Mouse (Mus musculus): ENCODE results near the gene Kctd8.
"Not testable (repeated sequence)": the region's sequence is repeated elsewhere in the genome, so short reads cannot be mapped to it uniquely, and the experiment has no call there.

The Kctd8 gene

DNA sequence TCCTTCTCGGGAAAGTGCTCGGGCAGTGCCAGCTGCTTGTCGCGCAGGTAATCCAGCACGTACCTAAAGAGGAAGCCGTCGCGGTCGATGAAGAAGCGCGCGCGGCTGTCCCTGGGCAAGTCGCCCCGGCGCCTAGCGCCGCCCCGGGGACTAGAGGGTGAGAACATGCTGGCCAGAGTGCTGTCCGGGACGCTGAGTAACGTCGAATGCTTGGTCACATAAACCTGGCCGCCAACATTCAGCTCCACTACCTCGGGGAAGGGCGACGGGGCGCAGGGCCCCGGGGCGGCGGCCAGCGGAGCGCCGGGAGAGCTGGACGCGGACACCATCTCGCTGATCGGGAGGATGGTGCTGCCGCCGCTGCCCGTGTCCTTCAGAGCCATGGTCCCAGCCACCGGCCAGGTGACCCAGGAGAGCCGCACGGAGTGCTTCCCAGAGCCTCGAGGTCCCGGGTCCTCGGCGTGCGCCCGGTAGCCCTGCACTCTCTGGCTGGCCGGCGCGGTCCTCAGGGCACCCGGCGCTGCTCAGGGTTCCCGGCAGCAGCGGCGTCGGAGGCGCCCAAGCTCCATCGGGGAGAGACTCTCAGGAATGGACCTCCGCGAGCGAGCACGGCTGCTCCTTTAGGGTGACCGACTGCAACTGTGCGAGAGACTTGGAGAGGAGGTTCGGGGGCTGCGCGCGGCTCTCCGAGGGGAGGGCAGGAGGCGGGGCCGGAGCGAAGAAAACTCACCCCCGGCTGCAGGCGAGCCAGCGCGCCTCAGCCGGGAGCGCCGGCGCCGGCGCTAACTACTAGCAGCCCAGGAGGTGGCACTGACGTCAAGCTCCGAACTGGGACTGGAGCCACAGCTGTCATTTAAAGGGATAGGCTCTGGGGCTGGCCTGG lies at the start of gene Kctd8:
TSS of gene Kctd8 (minus strand) at position 761 of the 883 bp plus-strand sequence.
- DNase-seq = peak; percentile 58

- no peak for DNase-seq
These were observed 37.6 kb upstream of the Kctd8 start for GRCm38 (mm10) chr5:69379072-69379471.

DNA sequence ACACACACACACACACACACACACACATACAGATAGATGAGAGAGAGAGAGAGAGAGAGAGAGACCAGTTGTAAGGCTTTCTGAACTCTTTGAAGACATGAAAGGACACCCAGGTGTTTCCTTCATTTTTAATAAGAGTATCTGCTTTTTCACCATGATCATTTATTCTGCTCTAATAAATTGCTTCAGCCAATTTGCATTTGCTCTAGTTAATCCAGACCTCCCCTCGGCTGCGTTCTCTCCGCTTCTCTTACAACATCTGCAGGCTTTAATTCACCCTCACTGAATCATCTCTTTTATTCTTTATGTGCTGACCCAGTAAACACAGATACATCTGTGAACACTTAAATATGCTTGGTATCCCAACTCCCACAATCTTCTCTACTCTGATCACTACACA lies 9.1 kb upstream of the Kctd8 start:
- no peak for DNase-seq

DNA sequence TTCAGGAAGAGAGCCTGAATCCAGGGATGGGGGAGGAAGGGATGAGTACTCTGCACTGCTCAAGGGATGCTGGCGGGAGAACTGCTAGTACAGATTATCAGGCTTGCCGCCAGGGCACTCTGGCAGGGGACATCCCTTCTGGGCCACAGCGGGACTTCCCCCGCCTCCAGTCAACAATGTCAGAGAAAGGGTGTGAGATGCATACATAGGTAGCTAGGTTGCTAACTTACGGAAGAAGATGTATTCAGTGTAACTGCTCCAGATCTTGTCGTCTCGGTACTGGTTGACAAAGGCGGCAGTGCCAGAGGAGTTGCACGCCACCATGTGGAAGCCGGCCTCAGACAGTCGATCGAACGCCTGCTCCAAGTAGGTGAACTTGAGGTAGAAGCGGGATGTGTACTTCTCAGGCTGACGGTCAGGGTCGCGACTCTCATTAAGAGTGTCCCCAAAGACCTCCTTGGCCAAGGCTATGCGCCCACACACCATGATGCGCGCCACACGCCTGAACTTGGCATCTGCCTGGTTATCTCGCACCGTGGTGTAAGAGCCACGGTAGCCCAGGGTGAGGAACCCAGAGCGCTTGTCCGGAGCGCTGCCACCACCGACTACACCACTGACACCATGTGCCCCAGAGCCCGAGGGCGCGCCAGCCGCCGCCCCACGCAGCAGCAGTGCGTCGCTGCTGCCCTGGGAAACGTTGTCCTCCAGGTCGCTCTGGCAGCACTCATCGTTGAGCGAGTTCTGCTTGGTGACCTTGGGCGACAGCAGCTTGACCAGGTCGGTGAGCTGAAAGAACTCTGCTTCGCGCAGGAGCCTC lies 1.2 kb downstream of the Kctd8 start:
- peak; percentile 17 for DNase-seq

- no peak for DNase-seq
These were observed 1.9 kb downstream of the Kctd8 start for GRCm38 (mm10) chr5:69339623-69339970.

GRCm38 (mm10) chr5:69338916-69339622 lies 2.4 kb downstream of the Kctd8 start:
- DNase-seq = peak; percentile 3

- DNase-seq = no peak
These were observed 13.9 kb downstream of the Kctd8 start for GRCm38 (mm10) chr5:69327561-69327960.

DNA sequence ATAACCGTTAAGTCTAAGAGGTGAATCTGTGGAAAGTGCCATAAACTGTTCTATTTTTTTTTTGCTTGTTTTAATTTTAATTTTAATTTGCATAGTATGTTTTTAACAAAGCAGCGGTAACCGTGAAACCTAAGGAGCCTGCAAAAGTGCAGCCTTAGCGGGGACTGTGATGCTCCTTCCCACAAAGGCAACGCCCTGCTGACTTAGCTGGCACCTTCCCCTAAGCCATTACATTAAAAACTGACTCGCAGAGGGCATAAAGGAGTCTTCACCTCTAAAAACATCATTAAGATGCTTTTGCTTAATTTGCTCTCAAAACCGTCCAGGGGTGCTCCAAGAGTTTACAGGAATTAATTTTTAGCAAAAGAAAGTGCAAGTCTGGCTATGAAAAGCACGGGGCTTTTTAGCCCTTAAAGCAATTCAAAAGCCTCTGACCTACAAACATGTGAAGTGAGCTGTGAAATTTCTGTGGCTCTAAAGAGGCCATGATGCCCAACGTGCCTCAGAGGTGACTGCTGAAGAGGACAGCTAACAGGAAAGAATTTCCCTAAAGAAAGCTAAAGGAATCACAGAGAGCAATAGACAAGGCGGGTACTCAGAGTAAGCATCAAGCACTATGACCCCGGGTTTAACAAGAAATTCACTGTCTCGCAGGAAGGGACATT lies 16.8 kb downstream of the Kctd8 start:
- no peak for DNase-seq

GRCm38 (mm10) chr5:69312611-69313010 lies 28.9 kb downstream of the Kctd8 start:
- DNase-seq = no peak

DNA sequence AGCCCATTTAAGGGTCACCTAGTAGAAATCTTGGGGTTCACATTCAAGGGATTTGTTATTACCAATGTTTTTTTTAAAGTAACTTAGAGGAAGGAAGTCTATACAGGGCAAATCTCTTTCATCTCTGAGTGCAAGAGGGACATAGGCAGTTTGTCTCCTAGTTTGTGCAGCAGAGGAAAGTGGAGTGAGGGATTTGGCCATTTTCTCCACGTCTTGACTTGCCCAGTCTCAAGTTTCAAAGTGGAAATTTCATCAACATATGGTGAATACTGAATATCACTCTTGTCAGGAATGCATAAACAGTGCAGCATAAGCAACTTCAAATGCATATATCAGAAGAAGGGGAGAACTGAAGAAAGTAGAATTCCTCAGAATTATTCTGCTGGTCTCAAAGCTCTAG lies 39.8 kb downstream of the Kctd8 start:
- DNase-seq = no peak

DNA sequence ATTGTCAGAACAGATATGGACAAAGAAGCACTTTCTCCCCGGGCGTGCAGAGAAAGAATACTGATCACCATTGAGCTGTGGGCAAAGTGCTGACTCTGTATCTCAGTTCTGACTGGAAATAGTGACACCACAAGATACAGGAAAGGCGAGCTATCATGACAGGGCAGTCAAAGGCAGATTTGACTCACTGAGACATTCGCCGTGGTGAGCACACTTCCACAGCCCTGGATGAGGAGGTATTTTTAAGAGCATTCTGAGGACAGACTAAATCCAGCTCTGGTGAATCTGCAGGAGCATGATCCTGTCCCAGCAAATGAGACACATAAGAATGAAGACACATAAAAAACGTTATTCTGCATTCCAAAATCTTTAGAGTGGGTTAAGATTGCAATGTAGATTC lies 49.1 kb downstream of the Kctd8 start:
- DNase-seq = no peak

GRCm38 (mm10) chr5:69284359-69284758 lies 57.1 kb downstream of the Kctd8 start:
- DNase-seq = no peak

GRCm38 (mm10) chr5:69252366-69252765 lies 89.1 kb downstream of the Kctd8 start:
- no peak for DNase-seq

- DNase-seq = no peak
These were observed 99.5 kb downstream of the Kctd8 start for GRCm38 (mm10) chr5:69241931-69242330.

GRCm38 (mm10) chr5:69233560-69233959 lies 107.9 kb downstream of the Kctd8 start:
- DNase-seq = no peak

DNA sequence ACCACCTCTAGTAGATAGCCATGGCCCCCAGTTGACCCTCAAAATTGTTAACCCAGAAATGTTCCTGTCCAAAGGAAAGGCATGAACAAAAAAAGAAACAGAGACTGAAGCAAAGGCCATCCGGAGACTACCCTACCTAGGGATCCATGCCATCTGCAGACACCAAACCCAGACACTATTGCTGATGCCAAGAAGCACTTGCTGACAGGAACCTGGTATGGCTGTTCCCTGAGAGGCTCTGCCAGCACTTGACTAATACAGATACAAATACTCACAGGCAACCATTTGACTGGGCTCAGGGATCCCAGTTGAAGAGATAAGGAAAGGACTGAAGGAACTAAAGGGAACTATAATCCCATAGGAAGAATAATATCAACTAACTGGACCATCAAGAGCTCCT lies 109.8 kb downstream of the Kctd8 start:
- DNase-seq = not testable (repeated sequence)

- DNase-seq = no peak
These were observed 114.3 kb downstream of the Kctd8 start for GRCm38 (mm10) chr5:69227147-69227546.

- no peak for DNase-seq
These were observed 118.9 kb downstream of the Kctd8 start for GRCm38 (mm10) chr5:69222608-69223007.

DNA sequence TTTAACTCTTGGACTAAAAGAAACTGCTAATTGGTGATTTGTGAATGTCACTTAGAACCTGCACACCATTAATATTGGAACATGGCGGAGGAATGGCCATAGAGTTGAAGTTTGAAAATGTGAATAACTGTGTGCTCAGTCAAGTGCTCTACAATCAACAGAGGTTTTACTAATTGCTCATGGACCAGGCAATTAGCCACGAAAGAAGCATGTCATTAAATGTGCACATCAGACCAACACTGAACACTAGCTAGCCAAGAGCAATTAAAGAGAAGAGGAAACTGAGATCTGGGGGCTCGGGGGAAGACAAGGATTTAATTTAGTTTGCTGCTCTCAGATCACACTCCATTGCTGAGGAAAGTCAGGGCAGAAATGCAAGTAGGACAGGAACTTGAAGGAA lies 126.3 kb downstream of the Kctd8 start:
- DNase-seq = no peak

DNA sequence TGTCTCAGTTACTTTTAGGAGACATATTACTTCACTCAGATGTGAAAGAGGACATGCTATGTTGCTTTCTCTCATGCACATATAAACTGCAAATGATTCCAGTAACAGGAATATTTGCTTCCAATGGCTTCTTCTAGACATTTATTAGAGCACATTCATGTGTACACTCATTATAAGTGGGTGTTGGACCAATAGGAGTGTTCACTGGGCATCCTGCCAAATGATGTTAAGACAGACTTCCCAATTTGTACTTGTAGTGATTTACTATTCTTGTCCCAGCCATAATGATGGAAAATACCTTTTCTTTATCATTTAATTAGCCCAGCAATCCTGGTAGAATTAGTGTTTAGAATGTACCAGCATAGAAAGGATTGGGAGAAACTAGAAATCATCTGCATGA lies 132.1 kb downstream of the Kctd8 start:
- DNase-seq = no peak

DNA sequence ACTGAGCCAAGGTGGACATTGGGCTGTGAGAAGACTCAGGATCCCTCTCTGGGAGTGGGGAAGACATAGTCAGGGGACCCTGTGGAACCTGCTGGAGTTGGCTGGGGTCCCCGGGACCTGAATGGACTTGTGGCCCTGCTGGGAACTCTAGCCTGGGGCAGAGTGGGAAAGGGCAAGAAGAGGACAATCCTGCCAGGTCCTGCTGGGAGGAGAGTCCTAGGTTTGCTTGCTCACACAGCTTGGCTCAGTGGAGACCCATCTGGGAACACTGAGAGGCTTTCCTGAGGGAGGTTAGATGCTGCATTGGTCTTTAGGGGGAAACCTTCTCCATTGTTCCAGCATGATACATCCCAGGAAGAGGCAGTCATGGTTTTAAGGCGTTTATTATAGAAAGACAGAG lies 133.8 kb downstream of the Kctd8 start:
- DNase-seq = no peak

DNA sequence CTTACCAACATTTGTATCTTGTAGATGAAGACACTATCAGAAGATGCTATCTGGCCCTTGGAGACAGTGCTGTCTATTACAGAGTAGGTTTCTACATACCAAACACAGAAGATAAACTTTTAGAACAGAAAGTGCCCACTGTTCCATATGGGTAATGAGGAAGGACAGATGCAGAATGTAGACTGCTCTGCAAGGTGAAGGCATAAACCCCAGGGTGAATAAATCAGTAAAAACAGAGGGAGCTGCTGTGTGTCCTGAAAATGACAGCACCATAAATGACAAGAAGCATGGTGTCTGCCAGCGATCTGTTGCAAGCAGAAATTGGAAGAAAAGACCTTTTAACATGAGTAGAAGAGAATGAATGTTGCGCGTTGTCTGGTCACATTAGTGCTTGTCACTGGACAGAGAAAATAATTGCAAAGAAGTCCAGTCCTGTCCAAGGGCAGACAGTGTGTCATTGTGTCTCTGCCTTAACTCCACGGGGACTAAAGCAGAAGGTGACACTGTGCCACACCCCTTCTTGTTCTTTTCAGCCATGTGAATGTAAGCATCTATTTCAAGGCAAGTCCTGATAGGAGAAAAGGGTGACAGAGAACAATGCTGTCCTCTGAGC lies 181.5 kb downstream of the Kctd8 start:
- no peak for DNase-seq
